Mouse (Mus musculus): ENCODE measurements around the gene Fam120b. TPM values are rescaled to one million over a fixed set of nuclear protein-coding genes. Genes with fewer than 3 reads are reported as not detected.

Gene Fam120b
- polyA plus RNA-seq, 1 experiment from 2014 or later: 35.7 TPM

Other genes with a start within 250 kb of the Fam120b start
- 9.8 and 10.1 TPM in 2 replicates for gene Dll1, start 19.3 kb upstream of the Fam120b start, polyA plus RNA-seq (2016; fragmentation: Nextera tagmentation; extraction: Ambion mirVana)
- 244 and 252 TPM in 2 replicates for gene Psmb1, start 103.5 kb downstream of the Fam120b start, polyA plus RNA-seq (2016; fragmentation: Nextera tagmentation; extraction: Ambion mirVana)
- gene Tbp, start 103.7 kb downstream of the Fam120b start, polyA plus RNA-seq (2016; fragmentation: Nextera tagmentation; extraction: Ambion mirVana): 50.9 and 53.9 TPM in 2 replicates
- 47.1 and 52.7 TPM in 2 replicates for gene Pdcd2, start 131.1 kb downstream of the Fam120b start, polyA plus RNA-seq (2016; fragmentation: Nextera tagmentation; extraction: Ambion mirVana)
- gene Prdm9, start 168.2 kb downstream of the Fam120b start, polyA plus RNA-seq (2016; fragmentation: Nextera tagmentation; extraction: Ambion mirVana): 1.7 and 2.1 TPM in 2 replicates